Mouse (Mus musculus) mouse embryonic stem cell (cell line): Measurements from ENCODE around the gene B4galt1.

Experiments
- in situ Hi-C, 2 experiments: fragments of 300-500 bp; cut with MboI; formaldehyde crosslinking; loops; 1 replicate in 1 of 2; 3 replicates in 1 of 2; pipeline ENCODE4 v1.14.3; 2019 to 2020; ENCODE audit warnings: low sequenced_read_pairs in 2 of 2, low pct_unique_long_range_greater_than_20kb in 1 of 2, mixed read lengths in 1 of 2; ENCODE audit not compliant: unreplicated experiment in 1 of 2

Gene B4galt1

DNA sequence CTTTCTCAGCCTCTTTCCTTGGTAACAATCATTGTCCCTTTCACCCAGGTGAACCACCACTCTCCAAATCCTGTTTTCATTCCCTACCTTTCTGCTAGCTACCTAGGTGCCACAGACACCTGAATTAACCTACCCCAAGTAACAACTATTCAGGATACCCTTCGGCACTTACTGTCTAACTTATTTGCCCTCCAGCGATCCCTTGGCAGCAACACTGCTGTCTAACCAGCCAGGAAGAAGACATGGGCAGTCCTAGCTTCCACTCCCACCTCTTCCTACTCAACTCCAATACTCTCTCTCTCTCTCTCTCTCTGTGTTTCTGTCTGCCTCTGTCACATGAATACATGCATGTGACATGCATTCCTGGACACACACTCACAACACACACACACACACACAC lies 27.0 kb downstream of the B4galt1 start:
- in situ Hi-C loops = no loop called here

DNA sequence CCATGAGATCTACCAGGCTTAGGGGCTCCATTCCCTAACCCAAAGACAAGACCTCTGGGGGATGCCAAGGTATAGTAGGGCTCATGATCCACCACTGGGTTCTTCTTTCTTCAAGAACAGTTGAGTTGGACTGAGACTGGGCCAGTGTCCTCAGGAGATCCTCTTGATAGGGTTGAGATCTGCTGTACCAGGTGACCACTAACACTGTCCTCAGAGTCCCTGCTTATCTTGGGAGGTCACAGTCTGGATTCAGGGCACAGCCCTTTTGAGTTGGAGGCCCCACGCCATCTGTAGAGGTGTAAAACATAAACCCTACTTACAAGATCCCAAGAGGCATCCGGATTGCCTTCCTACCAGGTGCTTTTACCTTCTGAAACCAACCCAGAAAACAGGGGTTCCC lies 27.8 kb downstream of the B4galt1 start:
- in situ Hi-C loops = no loop called here

- in situ Hi-C loops = no loop called here
Observed at GRCm38 (mm10) chr4:40825146-40825545, 28.7 kb downstream of the B4galt1 start.

GRCm38 (mm10) chr4:40824505-40824904 lies 29.3 kb downstream of the B4galt1 start:
- in situ Hi-C loops = no loop called here

DNA sequence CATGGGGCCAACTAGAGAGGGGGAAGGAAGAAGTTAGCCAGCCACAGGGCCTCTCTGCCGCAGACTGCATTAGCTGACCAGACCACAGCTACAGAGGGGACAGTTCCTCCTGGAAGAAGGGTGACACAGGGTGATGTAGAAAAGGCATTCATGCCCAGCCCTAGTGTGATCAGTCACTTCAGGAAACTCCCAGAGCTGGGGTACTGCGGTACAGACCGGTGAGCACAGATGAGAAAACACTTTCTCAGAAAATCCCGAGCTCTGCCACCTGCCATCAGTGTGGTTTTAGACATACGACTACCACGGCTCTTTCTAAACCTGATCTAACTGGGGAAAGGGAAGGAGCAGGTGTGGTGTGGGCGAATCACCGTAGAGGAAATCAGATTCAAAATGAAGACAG lies 30.1 kb downstream of the B4galt1 start:
- in situ Hi-C loops = no loop called here

- in situ Hi-C loops = no loop called here
Observed at GRCm38 (mm10) chr4:40823151-40823550, 30.7 kb downstream of the B4galt1 start.

GRCm38 (mm10) chr4:40821303-40822023 lies 32.3 kb downstream of the B4galt1 start:
- in situ Hi-C loops = no loop called here

GRCm38 (mm10) chr4:40820903-40821302 lies 32.9 kb downstream of the B4galt1 start:
- in situ Hi-C loops = no loop called here

- in situ Hi-C loops = no loop called here
Observed at GRCm38 (mm10) chr4:40820024-40820423, 33.8 kb downstream of the B4galt1 start.

- in situ Hi-C loops = no loop called here
Observed at GRCm38 (mm10) chr4:40819151-40819550, 34.7 kb downstream of the B4galt1 start.

GRCm38 (mm10) chr4:40818421-40818820 lies 35.4 kb downstream of the B4galt1 start:
- in situ Hi-C loops = no loop called here

GRCm38 (mm10) chr4:40817936-40818335 lies 35.9 kb downstream of the B4galt1 start:
- in situ Hi-C loops = no loop called here

- in situ Hi-C loops = no loop called here
Observed at GRCm38 (mm10) chr4:40815775-40816372, 37.9 kb downstream of the B4galt1 start.

- in situ Hi-C loops = no loop called here
Observed at GRCm38 (mm10) chr4:40815120-40815519, 38.7 kb downstream of the B4galt1 start.

GRCm38 (mm10) chr4:40814359-40814758 lies 39.4 kb downstream of the B4galt1 start:
- in situ Hi-C loops = no loop called here

GRCm38 (mm10) chr4:40812891-40813290 lies 40.9 kb downstream of the B4galt1 start:
- in situ Hi-C loops = no loop called here

GRCm38 (mm10) chr4:40810481-40810880 lies 43.3 kb downstream of the B4galt1 start:
- in situ Hi-C loops = no loop called here

- in situ Hi-C loops = no loop called here
Observed at GRCm38 (mm10) chr4:40807382-40807781, 46.4 kb downstream of the B4galt1 start.

DNA sequence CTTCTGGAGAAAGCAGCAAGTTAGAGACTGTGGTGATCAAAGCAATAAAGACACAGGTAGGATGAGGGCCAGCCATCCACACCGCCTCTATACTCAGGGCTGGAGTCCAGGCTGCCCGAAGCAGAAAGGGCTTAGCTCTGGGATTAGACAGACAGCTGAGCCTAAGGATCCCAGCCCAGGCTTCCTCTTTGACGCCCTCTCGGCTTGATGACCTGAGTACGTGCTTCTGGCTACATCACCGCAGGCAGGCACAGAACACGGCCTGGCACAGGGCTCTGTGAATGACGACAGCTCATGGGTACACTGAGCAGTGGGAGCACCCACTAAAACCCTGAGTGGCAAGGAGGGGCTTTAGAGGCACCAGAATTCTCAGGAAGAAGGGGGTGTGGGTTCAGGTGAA lies 48.4 kb downstream of the B4galt1 start:
- in situ Hi-C loops = no loop called here

DNA sequence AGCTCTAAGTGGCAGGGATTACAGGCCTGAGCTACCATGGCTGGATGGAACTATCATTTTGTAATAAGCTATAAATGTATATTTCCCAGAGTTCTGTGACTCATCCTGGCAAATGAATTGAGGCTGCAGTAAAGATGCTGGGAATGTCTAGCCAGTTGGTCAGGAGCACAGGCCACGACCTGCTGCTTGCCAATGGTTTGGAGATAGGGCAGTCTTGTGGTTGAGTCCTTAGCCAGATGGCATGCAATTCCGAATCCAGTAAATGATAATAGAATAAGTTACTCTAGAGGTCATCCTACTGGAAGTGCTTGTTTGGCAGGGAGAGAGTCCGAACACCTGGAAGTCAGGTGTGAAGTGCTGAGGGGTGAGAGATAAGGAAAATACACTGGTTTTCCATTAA lies 51.0 kb downstream of the B4galt1 start:
- in situ Hi-C loops = no loop called here
